Mouse (Mus musculus): ENCODE data around the gene Gm4881. TPM values are rescaled to one million over a fixed set of nuclear protein-coding genes. Genes with fewer than 3 reads are reported as not detected.

Gene Gm4881
- not detected in 2 replicates for polyA plus RNA-seq (2015; fragmentation: Nextera tagmentation; extraction: Ambion mirVana)

GRCm38 (mm10) chr7:24944257-24944950, at the start of gene Gm4881:
Gene Gm4881, minus strand, starts transcription at chr7:24944494.
- Histone ChIP-seq H3K4me1 (ENCODE audit: control insufficient read depth, low read depth, low read length) (no peaks in the 10 kb centered on the region), H3K36me3 (ENCODE audit: control insufficient read depth, insufficient read depth) (no peaks in the 10 kb centered on the region), H3K9me3 (replicated peaks; ENCODE audit: control insufficient read depth, low read length) (no peaks in the 10 kb centered on the region), H3K9ac (ENCODE audit: low read depth, low read length) (no peak within 1 kb of the TSS), H3K27ac (ENCODE audit: low read length) (no peak within 1 kb of the TSS), H3K4me2 (ENCODE audit: low read depth, low read length) (peak within 1 kb of the TSS; percentile 33; the same call in 1 of the 2 replicates), H3K4me3 (ENCODE audit: low read depth, low read length) (peak within 1 kb of the TSS; percentile 29; the same call in 1 of the 2 replicates), H3K27me3 (ENCODE audit: control insufficient read depth, insufficient read depth, low read depth, low read length) (peaks cover 84% of the 10 kb centered on the region)
- ATAC-seq (ENCODE audit: low read depth): no peak
- WGBS (ENCODE audit: insufficient replicate concordance): 1% methylated on average over 61 of the region's 72 CpGs

- H3K27ac ChIP-seq (ENCODE audit: low read length): no peak overlapping the region
Observed at GRCm38 (mm10) chr7:24993081-24993480, 48.8 kb upstream of the Gm4881 start.

GRCm38 (mm10) chr7:24990478-24990877, 46.2 kb upstream of the Gm4881 start:
- no peaks in the 10 kb centered on the region for H3K9me3 ChIP-seq (replicated peaks; ENCODE audit: control insufficient read depth, low read length)
- no peak overlapping the region for H3K27ac ChIP-seq (ENCODE audit: low read length)
- 64% methylated on average over 8 of the region's 8 CpGs for WGBS (ENCODE audit: insufficient replicate concordance)
- ATAC-seq (ENCODE audit: low read depth): no peak
- H3K36me3 ChIP-seq (ENCODE audit: control insufficient read depth, insufficient read depth): no peaks in the 10 kb centered on the region
- no peak overlapping the region for H3K4me2 ChIP-seq (ENCODE audit: low read depth, low read length)
- H3K4me1 ChIP-seq (ENCODE audit: control insufficient read depth, low read depth, low read length): no peaks in the 10 kb centered on the region
- no peak overlapping the region for H3K9ac ChIP-seq (ENCODE audit: low read depth, low read length)
- no peak overlapping the region for H3K4me3 ChIP-seq (ENCODE audit: low read depth, low read length)
- H3K27me3 ChIP-seq (ENCODE audit: control insufficient read depth, insufficient read depth, low read depth, low read length): no peaks in the 10 kb centered on the region

More at GRCm38 (mm10) chr7:24993081-24993480, 48.8 kb upstream of the Gm4881 start:
- no peak for ATAC-seq (ENCODE audit: low read depth)
- Histone ChIP-seq H3K9me3 (replicated peaks; ENCODE audit: control insufficient read depth, low read length) (no peaks in the 10 kb centered on the region), H3K36me3 (ENCODE audit: control insufficient read depth, insufficient read depth) (no peaks in the 10 kb centered on the region), H3K9ac (ENCODE audit: low read depth, low read length) (no peak overlapping the region), H3K4me3 (ENCODE audit: low read depth, low read length) (no peak overlapping the region), H3K4me2 (ENCODE audit: low read depth, low read length) (no peak overlapping the region), H3K4me1 (ENCODE audit: control insufficient read depth, low read depth, low read length) (no peaks in the 10 kb centered on the region), H3K27me3 (ENCODE audit: control insufficient read depth, insufficient read depth, low read depth, low read length) (no peaks in the 10 kb centered on the region)
- 68% methylated on average over 6 of the region's 6 CpGs for WGBS (ENCODE audit: insufficient replicate concordance)

- no peaks in the 10 kb centered on the region for H3K9me3 ChIP-seq (replicated peaks; ENCODE audit: control insufficient read depth, low read length)
- H3K9ac ChIP-seq (ENCODE audit: low read depth, low read length): no peak overlapping the region
- H3K4me3 ChIP-seq (ENCODE audit: low read depth, low read length): no peak overlapping the region
- no peak for ATAC-seq (ENCODE audit: low read depth)
- H3K4me1 ChIP-seq (ENCODE audit: control insufficient read depth, low read depth, low read length): no peaks in the 10 kb centered on the region
- H3K4me2 ChIP-seq (ENCODE audit: low read depth, low read length): no peak overlapping the region
- no peak overlapping the region for H3K27ac ChIP-seq (ENCODE audit: low read length)
- WGBS (ENCODE audit: insufficient replicate concordance): 48% methylated on average over 14 of the region's 14 CpGs
- no peaks in the 10 kb centered on the region for H3K27me3 ChIP-seq (ENCODE audit: control insufficient read depth, insufficient read depth, low read depth, low read length)
- no peaks in the 10 kb centered on the region for H3K36me3 ChIP-seq (ENCODE audit: control insufficient read depth, insufficient read depth)
Observed at GRCm38 (mm10) chr7:24987941-24988340, 43.6 kb upstream of the Gm4881 start.

- no peaks in the 10 kb centered on the region for H3K9me3 ChIP-seq (replicated peaks; ENCODE audit: control insufficient read depth, low read length)
- ATAC-seq (ENCODE audit: low read depth): no peak
- H3K4me1 ChIP-seq (ENCODE audit: control insufficient read depth, low read depth, low read length): no peaks in the 10 kb centered on the region
- H3K9ac ChIP-seq (ENCODE audit: low read depth, low read length): no peak overlapping the region
- no peak overlapping the region for H3K4me2 ChIP-seq (ENCODE audit: low read depth, low read length)
- 48% methylated on average over 5 of the region's 5 CpGs for WGBS (ENCODE audit: insufficient replicate concordance)
- no peaks in the 10 kb centered on the region for H3K36me3 ChIP-seq (ENCODE audit: control insufficient read depth, insufficient read depth)
- H3K4me3 ChIP-seq (ENCODE audit: low read depth, low read length): no peak overlapping the region
- no peak overlapping the region for H3K27ac ChIP-seq (ENCODE audit: low read length)
- H3K27me3 ChIP-seq (ENCODE audit: control insufficient read depth, insufficient read depth, low read depth, low read length): no peaks in the 10 kb centered on the region
Observed at GRCm38 (mm10) chr7:24985799-24986198, 41.5 kb upstream of the Gm4881 start.

GRCm38 (mm10) chr7:24984307-24984706, 40.0 kb upstream of the Gm4881 start:
- 66% methylated on average over 2 of the region's 2 CpGs for WGBS (ENCODE audit: insufficient replicate concordance)
- no peak overlapping the region for H3K4me3 ChIP-seq (ENCODE audit: low read depth, low read length)
- no peak for ATAC-seq (ENCODE audit: low read depth)

GRCm38 (mm10) chr7:24983396-24983795, 39.1 kb upstream of the Gm4881 start:
- 64% methylated on average over 5 of the region's 5 CpGs for WGBS (ENCODE audit: insufficient replicate concordance)
- Histone ChIP-seq H3K4me2 (ENCODE audit: low read depth, low read length) (no peak overlapping the region), H3K4me3 (ENCODE audit: low read depth, low read length) (no peak overlapping the region), H3K9me3 (replicated peaks; ENCODE audit: control insufficient read depth, low read length) (no peaks in the 10 kb centered on the region), H3K36me3 (ENCODE audit: control insufficient read depth, insufficient read depth) (no peaks in the 10 kb centered on the region), H3K9ac (ENCODE audit: low read depth, low read length) (no peak overlapping the region), H3K27me3 (ENCODE audit: control insufficient read depth, insufficient read depth, low read depth, low read length) (no peaks in the 10 kb centered on the region), H3K27ac (ENCODE audit: low read length) (no peak overlapping the region), H3K4me1 (ENCODE audit: control insufficient read depth, low read depth, low read length) (no peaks in the 10 kb centered on the region)
- ATAC-seq (ENCODE audit: low read depth): no peak

More at GRCm38 (mm10) chr7:24984307-24984706, 40.0 kb upstream of the Gm4881 start:
- Histone ChIP-seq H3K36me3 (ENCODE audit: control insufficient read depth, insufficient read depth) (no peaks in the 10 kb centered on the region), H3K27me3 (ENCODE audit: control insufficient read depth, insufficient read depth, low read depth, low read length) (no peaks in the 10 kb centered on the region), H3K9ac (ENCODE audit: low read depth, low read length) (no peak overlapping the region), H3K4me2 (ENCODE audit: low read depth, low read length) (no peak overlapping the region), H3K27ac (ENCODE audit: low read length) (no peak overlapping the region), H3K9me3 (replicated peaks; ENCODE audit: control insufficient read depth, low read length) (no peaks in the 10 kb centered on the region), H3K4me1 (ENCODE audit: control insufficient read depth, low read depth, low read length) (no peaks in the 10 kb centered on the region)

- no peak overlapping the region for H3K4me2 ChIP-seq (ENCODE audit: low read depth, low read length)
- no peaks in the 10 kb centered on the region for H3K27me3 ChIP-seq (ENCODE audit: control insufficient read depth, insufficient read depth, low read depth, low read length)
- H3K27ac ChIP-seq (ENCODE audit: low read length): no peak overlapping the region
- 65% methylated on average over 7 of the region's 7 CpGs for WGBS (ENCODE audit: insufficient replicate concordance)
- H3K9ac ChIP-seq (ENCODE audit: low read depth, low read length): no peak overlapping the region
- ATAC-seq (ENCODE audit: low read depth): no peak
- H3K36me3 ChIP-seq (ENCODE audit: control insufficient read depth, insufficient read depth): no peaks in the 10 kb centered on the region
- no peaks in the 10 kb centered on the region for H3K9me3 ChIP-seq (replicated peaks; ENCODE audit: control insufficient read depth, low read length)
- no peaks in the 10 kb centered on the region for H3K4me1 ChIP-seq (ENCODE audit: control insufficient read depth, low read depth, low read length)
- no peak overlapping the region for H3K4me3 ChIP-seq (ENCODE audit: low read depth, low read length)
Observed at GRCm38 (mm10) chr7:24980439-24980838, 36.1 kb upstream of the Gm4881 start.

GRCm38 (mm10) chr7:24978781-24979180, 34.5 kb upstream of the Gm4881 start:
- no peak overlapping the region for H3K4me2 ChIP-seq (ENCODE audit: low read depth, low read length)
- 19% methylated on average over 7 of the region's 7 CpGs for WGBS (ENCODE audit: insufficient replicate concordance)
- H3K9ac ChIP-seq (ENCODE audit: low read depth, low read length): no peak overlapping the region
- H3K4me1 ChIP-seq (ENCODE audit: control insufficient read depth, low read depth, low read length): peaks cover 3% of the 10 kb centered on the region
- no peak overlapping the region for H3K27ac ChIP-seq (ENCODE audit: low read length)
- no peaks in the 10 kb centered on the region for H3K27me3 ChIP-seq (ENCODE audit: control insufficient read depth, insufficient read depth, low read depth, low read length)
- ATAC-seq (ENCODE audit: low read depth): 0 out of 2 replicates have a peak, but pooled peaks have one; percentile 16
- H3K9me3 ChIP-seq (replicated peaks; ENCODE audit: control insufficient read depth, low read length): no peaks in the 10 kb centered on the region
- H3K4me3 ChIP-seq (ENCODE audit: low read depth, low read length): no peak overlapping the region
- no peaks in the 10 kb centered on the region for H3K36me3 ChIP-seq (ENCODE audit: control insufficient read depth, insufficient read depth)

Data from liver, embryonic 16.5 days (tissue).